Mouse (Mus musculus) kidney, adult 2 months (tissue): ENCODE data around the gene Mxra7. TPM values are rescaled to one million over a fixed set of nuclear protein-coding genes. Genes with fewer than 3 reads are reported as not detected.
"Not testable (repeated sequence)": the region's sequence is repeated elsewhere in the genome, so short reads cannot be mapped to it uniquely, and the experiment has no call there.

ENCODE experiments used
- DNase-seq: peaks from one replicate; pipeline ENCODE4 v3.0.0; 2021
- H3K27ac ChIP-seq: fragments of 200-500 bp; 2 replicates; pipeline ENCODE4 v1.5.1; 2012; ENCODE audit warnings: low read depth, low read length, control low read depth, inconsistent platforms; ENCODE audit not compliant: insufficient read depth
- H3K27me3 ChIP-seq: fragments of 200-500 bp; replicated peaks from 2 replicates; pipeline ENCODE4 v1.6.1; 2012; ENCODE audit warnings: mild to moderate bottlenecking, moderate library complexity, low read length, inconsistent platforms; ENCODE audit not compliant: control insufficient read depth, insufficient read depth
- H3K36me3 ChIP-seq: fragments of 200-500 bp; 2 replicates; pipeline ENCODE4 v1.6.1; 2012; ENCODE audit warnings: mild to moderate bottlenecking, moderate library complexity, low read length, inconsistent platforms; ENCODE audit not compliant: control insufficient read depth, insufficient read depth
- H3K4me1 ChIP-seq: fragments of 200-500 bp; 2 replicates; pipeline ENCODE4 v1.6.1; 2011; ENCODE audit warnings: low read length; ENCODE audit not compliant: control insufficient read depth, insufficient read depth
- H3K4me3 ChIP-seq: fragments of 200-500 bp; 2 replicates; pipeline ENCODE4 v1.5.1; 2011; ENCODE audit warnings: mild to moderate bottlenecking, low read depth, low read length, control low read depth; ENCODE audit not compliant: insufficient read depth
- CTCF ChIP-seq: fragments of 200-500 bp; conservative IDR thresholded peaks from 2 replicates; pipeline ENCODE4 v1.5.1; 2011; ENCODE audit warnings: low read depth, mild to moderate bottlenecking, control low read depth, low read length, moderate library complexity, mixed read lengths; ENCODE audit not compliant: insufficient read depth, insufficient read length
- POLR2A ChIP-seq: fragments of 200-500 bp; IDR thresholded peaks from one replicate; pipeline ENCODE4 v1.6.1; 2011; ENCODE audit warnings: low read depth, low read length, control low read depth
- WGBS: fragments of 180-500 bp; shearing (Covaris S2); methylation state at CpG from one replicate; pipeline ENCODE4 v1.1.7; 2018; 5-methylcytosine and 5-hydroxymethylcytosine counted together
- polyA plus RNA-seq: library from polyadenylated mRNA; depleted of rRNA; stranded (reverse); fragments of >200 nt; gene quantifications from 2 replicates; pipeline ENCODE4 v1.2.3, GENCODE M21; 2012

The Mxra7 gene
- polyA plus RNA-seq, 1 experiment = 11.3 TPM

DNA sequence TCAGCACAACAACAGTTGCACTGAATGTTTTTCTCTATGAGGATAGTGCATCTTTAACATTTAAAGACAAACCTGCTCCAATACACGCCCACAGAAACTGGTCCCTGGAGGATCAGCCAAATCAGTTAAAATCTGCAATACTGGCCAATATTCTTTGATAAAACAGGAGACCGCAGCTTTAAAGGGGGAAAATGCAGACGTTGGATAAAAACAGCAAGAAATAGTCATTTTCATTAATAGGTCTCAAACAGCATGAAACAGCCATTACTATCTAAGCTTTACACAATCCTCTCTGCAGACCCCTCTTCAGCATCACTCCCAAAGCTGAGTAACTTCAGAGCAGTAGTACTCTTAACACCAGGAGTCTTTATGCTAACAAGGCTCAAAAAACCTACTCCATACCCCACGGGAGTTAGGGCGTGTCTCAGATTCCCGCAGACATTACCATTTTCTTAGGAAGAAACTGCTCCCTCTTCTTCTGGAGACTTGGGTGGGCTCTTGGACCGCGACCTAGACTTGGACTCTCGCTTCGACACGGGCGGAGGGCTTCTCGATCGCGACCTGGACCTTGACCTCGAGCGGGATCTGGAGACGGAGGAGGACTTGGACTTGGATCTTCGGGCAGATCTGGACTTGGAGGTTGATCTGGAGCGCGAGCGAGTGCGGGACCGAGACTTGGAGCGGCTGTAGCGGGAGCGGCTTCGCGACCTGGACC, 23.9 kb upstream of the Mxra7 start:
- Histone ChIP-seq H3K4me1 (0 out of 2 replicates have a peak, but pooled peaks cover 3% of the 10 kb centered on the region), H3K4me3 (peak overlapping the region; percentile 92), H3K27me3 (no peaks in the 10 kb centered on the region), H3K36me3 (peaks cover 22% of the 10 kb centered on the region), H3K27ac (peak overlapping the region; percentile 98)
- no peak for TF ChIP-seq CTCF
- peak; percentile 10 for TF ChIP-seq POLR2A
- 1% methylated on average over 29 of the region's 29 CpGs for WGBS
- peak; percentile 79 for DNase-seq

DNA sequence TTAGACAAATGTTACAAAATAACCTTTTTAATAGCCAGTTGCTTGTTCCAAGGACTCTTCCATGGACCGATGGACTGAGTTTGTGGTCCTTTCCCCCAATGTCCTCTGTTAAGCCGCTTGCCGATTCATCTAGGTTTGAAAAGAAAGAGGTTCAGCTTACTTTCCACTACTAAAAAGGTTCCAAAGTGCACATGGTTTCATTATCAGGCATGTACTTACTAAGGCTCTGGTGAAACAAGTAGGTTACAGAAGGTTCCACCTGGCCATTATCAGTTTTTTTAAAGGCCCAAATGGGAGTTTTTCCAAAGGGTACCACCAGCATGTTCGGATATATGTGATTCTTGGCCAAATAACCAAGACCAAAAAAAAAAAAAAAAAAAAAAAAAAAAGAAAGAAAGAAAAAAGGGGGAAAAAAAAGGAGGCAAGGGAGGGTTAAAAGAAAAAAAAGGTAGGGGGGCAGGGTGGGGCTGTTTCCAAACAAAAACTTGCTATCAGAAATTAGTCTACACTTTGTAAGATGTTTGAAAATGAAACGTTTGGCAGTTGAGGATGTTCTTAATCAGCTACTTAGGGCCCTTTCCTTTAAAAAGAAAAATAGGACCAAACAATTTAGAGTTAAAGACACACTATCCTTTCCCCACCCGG, 23.1 kb upstream of the Mxra7 start:
- no peaks in the 10 kb centered on the region for H3K27me3 ChIP-seq
- 6% methylated on average over 6 of the region's 6 CpGs for WGBS
- H3K36me3 ChIP-seq = peaks cover 22% of the 10 kb centered on the region
- no peak overlapping the region; the same call in 1 of the 2 replicates for H3K27ac ChIP-seq
- H3K4me3 ChIP-seq = peak overlapping the region; percentile 92; the same call in 1 of the 2 replicates
- H3K4me1 ChIP-seq = 0 out of 2 replicates have a peak, but pooled peaks cover 3% of the 10 kb centered on the region
- no peak for TF ChIP-seq CTCF
- TF ChIP-seq POLR2A = no peak
- DNase-seq = peak; percentile 19

DNA sequence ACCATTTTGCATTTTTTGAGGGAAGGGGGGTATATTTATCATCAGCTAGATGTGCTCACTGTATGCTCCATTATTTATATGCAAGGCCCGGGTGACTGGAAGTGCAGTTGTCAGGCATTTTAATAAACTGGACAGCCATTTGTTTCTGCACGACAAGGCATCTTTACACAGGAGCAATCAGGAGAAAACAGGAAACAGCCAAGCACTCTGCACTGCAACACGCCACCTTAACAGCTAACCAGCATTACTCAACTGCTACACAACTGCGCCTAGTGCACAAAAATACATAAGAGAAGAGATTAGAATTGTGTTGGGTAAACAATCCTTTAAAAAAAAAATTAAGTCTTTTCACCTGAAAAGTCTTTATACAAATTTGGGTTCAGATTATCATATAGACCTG, 22.2 kb upstream of the Mxra7 start:
- Histone ChIP-seq H3K4me1 (0 out of 2 replicates have a peak, but pooled peaks cover 3% of the 10 kb centered on the region), H3K27me3 (no peaks in the 10 kb centered on the region), H3K27ac (no peak overlapping the region), H3K36me3 (peaks cover 22% of the 10 kb centered on the region), H3K4me3 (peak overlapping the region; percentile 33; the same call in 1 of the 2 replicates)
- DNase-seq = no peak
- 20% methylated on average over 4 of the region's 4 CpGs for WGBS
- TF ChIP-seq POLR2A (no peak), CTCF (no peak)

DNA sequence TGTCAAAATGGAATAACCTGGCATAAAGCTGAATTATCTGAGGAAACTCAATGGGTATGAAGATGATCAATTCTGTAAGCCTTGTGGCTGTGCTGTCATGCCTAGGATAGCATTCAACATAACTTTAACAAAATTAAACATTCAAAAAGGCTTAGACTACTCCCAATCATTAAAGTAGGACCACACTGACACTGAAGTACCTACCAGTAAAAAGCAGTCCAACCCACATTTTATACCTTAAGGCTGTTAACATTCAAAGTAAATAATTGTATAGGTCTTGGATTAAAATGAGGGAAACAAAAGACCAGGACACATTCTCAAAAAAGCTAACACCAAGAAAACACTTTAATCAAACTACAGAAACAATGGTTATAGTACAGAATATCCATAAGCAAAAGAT, 21.7 kb upstream of the Mxra7 start:
- Histone ChIP-seq H3K27me3 (no peaks in the 10 kb centered on the region), H3K4me3 (no peak overlapping the region), H3K36me3 (peaks cover 22% of the 10 kb centered on the region), H3K27ac (no peak overlapping the region), H3K4me1 (0 out of 2 replicates have a peak, but pooled peaks cover 3% of the 10 kb centered on the region)
- DNase-seq = no peak
- no peak for TF ChIP-seq CTCF
- TF ChIP-seq POLR2A = no peak

DNA sequence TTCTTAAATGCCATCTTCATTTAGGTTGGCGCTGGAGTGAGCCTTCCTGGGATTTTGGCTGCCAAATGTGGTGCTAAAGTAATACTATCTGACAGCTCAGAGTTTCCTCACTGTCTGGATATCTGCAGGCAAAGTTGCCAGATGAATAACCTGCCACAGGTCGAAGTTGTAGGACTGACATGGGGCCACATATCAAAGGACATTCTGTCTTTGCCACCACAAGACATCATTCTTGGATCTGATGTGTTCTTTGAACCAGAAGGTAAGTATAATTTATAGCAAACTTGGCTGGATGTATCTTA, 21.0 kb upstream of the Mxra7 start:
- not testable (repeated sequence) for DNase-seq, H3K4me3 ChIP-seq, H3K27me3 ChIP-seq, H3K27ac ChIP-seq, H3K4me1 ChIP-seq
- 69% methylated on average over 2 of the region's 2 CpGs for WGBS
- peaks cover 22% of the 10 kb centered on the region for H3K36me3 ChIP-seq

DNA sequence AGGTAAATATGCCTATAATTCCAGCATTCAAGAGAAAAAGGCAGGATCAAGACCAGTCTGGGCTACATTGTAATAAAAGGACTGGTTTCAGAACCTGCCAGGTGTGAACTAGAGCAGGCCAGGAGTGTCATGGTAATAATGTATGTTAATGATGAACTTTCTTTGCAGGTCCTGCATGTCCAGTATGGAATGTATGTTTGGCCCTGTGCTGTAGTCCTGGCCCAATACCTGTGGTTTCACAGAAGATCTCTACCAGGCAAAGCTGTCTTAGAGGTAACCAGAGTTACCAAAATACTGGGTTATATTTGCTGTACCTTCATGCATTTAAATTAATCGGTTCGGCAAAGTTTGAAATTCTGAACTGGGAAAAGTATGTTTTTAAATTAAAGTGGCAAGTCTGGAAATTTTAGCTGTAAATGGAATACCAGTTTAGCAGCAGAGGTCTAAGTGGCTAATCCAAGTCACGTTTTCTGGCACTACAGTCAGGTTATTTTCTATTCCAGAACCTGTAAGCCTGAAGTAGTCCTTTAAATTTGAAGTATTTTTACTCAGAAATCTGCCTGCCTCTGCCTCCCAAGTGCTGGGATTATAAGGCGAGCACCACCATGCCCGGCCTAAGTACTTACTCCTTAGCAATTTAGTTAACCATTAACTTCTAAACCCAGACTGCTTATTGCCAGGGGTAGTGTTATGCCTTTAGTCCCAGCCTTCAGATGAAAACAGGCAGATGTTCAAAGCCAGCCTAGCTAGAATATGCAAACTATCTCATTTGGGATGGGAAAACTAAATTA, 20.4 kb upstream of the Mxra7 start:
- 61% methylated on average over 5 of the region's 5 CpGs for WGBS
- no peak overlapping the region for H3K27ac ChIP-seq
- TF ChIP-seq POLR2A = no peak
- no peak for TF ChIP-seq CTCF
- peak; percentile 48 for DNase-seq
- H3K36me3 ChIP-seq = peaks cover 22% of the 10 kb centered on the region
- no peaks in the 10 kb centered on the region for H3K27me3 ChIP-seq
- H3K4me1 ChIP-seq = peaks cover 8% of the 10 kb centered on the region; the same call in 1 of the 2 replicates
- no peak overlapping the region for H3K4me3 ChIP-seq
